Mouse (Mus musculus): ENCODE measurements at regions not wholly inside any gene's neighbourhood (a gene's known extent, or its start where the extent isn't known, plus 50 kb on each side); places are given as distances from the start of the nearest gene placed in this dataset.

DNA sequence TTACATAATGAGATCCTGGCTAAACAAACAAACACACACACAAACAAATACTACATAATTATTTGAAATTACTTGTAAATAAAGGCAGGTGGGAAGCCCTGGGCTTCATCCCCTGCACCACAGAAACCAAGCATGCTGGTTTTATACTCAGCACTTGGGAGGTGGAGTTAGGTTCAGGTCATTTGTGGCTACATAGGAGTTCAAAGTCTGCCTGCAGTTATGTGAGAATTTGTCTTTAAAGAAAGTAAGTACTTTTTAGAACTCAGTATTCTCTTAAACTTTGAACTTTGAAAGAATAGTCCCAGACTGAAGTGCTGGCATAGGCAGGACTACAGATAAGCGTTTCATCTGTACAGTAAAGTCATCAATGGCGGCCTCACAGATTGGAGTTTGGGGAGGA lies 107.6 kb upstream of the Zfp217 start:
- TF ChIP-seq MAX (IDR thresholded peaks at IDR 0.05) (no peak), CTCF (IDR thresholded peaks at IDR 0.05; ENCODE audit: control insufficient read depth, insufficient read depth, insufficient read length) (no peak), USF1 (IDR thresholded peaks at IDR 0.05; ENCODE audit: low read depth) (no peak), MYOG (IDR thresholded peaks at IDR 0.05; ENCODE audit: control insufficient read depth, extremely low read depth, insufficient read length) (no peak), CEBPB (IDR thresholded peaks at IDR 0.05; ENCODE audit: low read depth) (no peak), MYOD1 (IDR thresholded peaks at IDR 0.05; ENCODE audit: control insufficient read depth, insufficient read length, low read depth) (no peak), FOSL1 (IDR thresholded peaks at IDR 0.05; ENCODE audit: insufficient read depth, low read length, poor library complexity, severe bottlenecking) (no peak)
